Mouse (Mus musculus) kidney, embryonic 15.5 days (tissue): ENCODE data around the gene Dnajc28. TPM values are rescaled to one million over a fixed set of nuclear protein-coding genes. Genes with fewer than 3 reads are reported as not detected.

Experiments used
- ATAC-seq: fragments of 200-750 bp; cut with Nextera tagmentation; replicated peaks from 2 replicates; pipeline ENCODE4 v1.8.0; 2017; ENCODE audit warnings: moderate TSS enrichment; ENCODE audit not compliant: low FRiP score
- H3K27ac ChIP-seq: fragments of 300-500 bp; sonication (generic); 2 replicates; pipeline ENCODE4 v1.5.1; 2015; ENCODE audit warnings: mild to moderate bottlenecking, inconsistent platforms
- H3K27me3 ChIP-seq: fragments of 300-500 bp; sonication (generic); 2 replicates; pipeline ENCODE4 v1.6.1; 2015; ENCODE audit warnings: inconsistent platforms
- H3K36me3 ChIP-seq: fragments of 300-500 bp; sonication (generic); 2 replicates; pipeline ENCODE4 v1.6.1; 2015; ENCODE audit warnings: inconsistent platforms
- H3K4me1 ChIP-seq: fragments of 300-500 bp; sonication (generic); 2 replicates; pipeline ENCODE4 v1.6.1; 2015; ENCODE audit warnings: inconsistent platforms
- H3K4me2 ChIP-seq: fragments of 300-500 bp; sonication (generic); 2 replicates; pipeline ENCODE4 v1.6.1; 2015; ENCODE audit warnings: moderate library complexity, mild to moderate bottlenecking, inconsistent platforms
- H3K4me3 ChIP-seq: fragments of 300-500 bp; sonication (generic); replicated peaks from 2 replicates; pipeline ENCODE4 v1.5.1; 2015; ENCODE audit warnings: mild to moderate bottlenecking, inconsistent platforms
- H3K9ac ChIP-seq: fragments of 300-500 bp; sonication (generic); 2 replicates; pipeline ENCODE4 v1.6.1; 2015; ENCODE audit warnings: mild to moderate bottlenecking, inconsistent platforms
- H3K9me3 ChIP-seq: fragments of 300-500 bp; sonication (generic); replicated peaks from 2 replicates; pipeline ENCODE4 v1.6.1; 2016; ENCODE audit warnings: inconsistent platforms
- WGBS: fragments of 180-500 bp; shearing (Covaris S2); methylation state at CpG from one replicate; pipeline ENCODE4 v1.1.7; 2015; ENCODE audit warnings: mixed read lengths; 5-methylcytosine and 5-hydroxymethylcytosine counted together
- polyA plus RNA-seq: library from polyadenylated mRNA; unstranded; fragments of >200 nt; fragmentation: Nextera tagmentation; extraction: Ambion mirVana; gene quantifications from 2 replicates; pipeline ENCODE4 v1.2.1, GENCODE M21; 2015

Dnajc28 gene
- polyA plus RNA-seq, 1 experiment from 2014 or later = 3.0 TPM

GRCm38 (mm10) chr16:91582307-91582706 lies 36.5 kb downstream of the Dnajc28 start:
- WGBS = 77% methylated on average over 2 of the region's 2 CpGs
- ATAC-seq = no peak

GRCm38 (mm10) chr16:91578980-91579720 lies 39.7 kb downstream of the Dnajc28 start:
- Histone ChIP-seq H3K27ac (no peak overlapping the region), H3K4me2 (no peak overlapping the region), H3K9me3 (no peaks in the 10 kb centered on the region), H3K4me1 (no peaks in the 10 kb centered on the region), H3K36me3 (peaks cover 19% of the 10 kb centered on the region), H3K27me3 (no peaks in the 10 kb centered on the region), H3K9ac (no peak overlapping the region), H3K4me3 (no peak overlapping the region)
- ATAC-seq = no peak
- WGBS = 62% methylated on average over 14 of the region's 14 CpGs

More at GRCm38 (mm10) chr16:91582307-91582706, 36.5 kb downstream of the Dnajc28 start:
- Histone ChIP-seq H3K9me3 (no peaks in the 10 kb centered on the region), H3K4me1 (no peaks in the 10 kb centered on the region), H3K4me2 (no peak overlapping the region), H3K9ac (no peak overlapping the region), H3K27ac (no peak overlapping the region), H3K4me3 (no peak overlapping the region), H3K27me3 (no peaks in the 10 kb centered on the region), H3K36me3 (peaks cover 15% of the 10 kb centered on the region)

GRCm38 (mm10) chr16:91575151-91575550 lies 43.7 kb downstream of the Dnajc28 start:
- no peaks in the 10 kb centered on the region for H3K9me3 ChIP-seq
- WGBS = 71% methylated on average over 13 of the region's 13 CpGs
- H3K27ac ChIP-seq = no peak overlapping the region
- H3K27me3 ChIP-seq = no peaks in the 10 kb centered on the region
- H3K9ac ChIP-seq = no peak overlapping the region
- peaks cover 11% of the 10 kb centered on the region; the same call in 1 of the 2 replicates for H3K36me3 ChIP-seq
- H3K4me3 ChIP-seq = no peak overlapping the region
- ATAC-seq = no peak
- H3K4me1 ChIP-seq = no peaks in the 10 kb centered on the region
- no peak overlapping the region for H3K4me2 ChIP-seq

- H3K9ac ChIP-seq = no peak overlapping the region
- H3K4me1 ChIP-seq = no peaks in the 10 kb centered on the region
- no peak overlapping the region for H3K27ac ChIP-seq
- 43% methylated on average over 3 of the region's 3 CpGs for WGBS
- ATAC-seq = no peak
- no peaks in the 10 kb centered on the region for H3K27me3 ChIP-seq
- H3K4me3 ChIP-seq = no peak overlapping the region
- H3K4me2 ChIP-seq = no peak overlapping the region
- no peaks in the 10 kb centered on the region for H3K9me3 ChIP-seq
- H3K36me3 ChIP-seq = 0 out of 2 replicates have a peak, but pooled peaks cover under 1% of the 10 kb centered on the region
Observed at GRCm38 (mm10) chr16:91571105-91571504, 47.7 kb downstream of the Dnajc28 start.

GRCm38 (mm10) chr16:91568960-91569359 lies 49.9 kb downstream of the Dnajc28 start:
- H3K4me2 ChIP-seq = no peak overlapping the region
- no peak for ATAC-seq
- H3K9ac ChIP-seq = no peak overlapping the region
- peaks cover 5% of the 10 kb centered on the region for H3K36me3 ChIP-seq
- H3K9me3 ChIP-seq = no peaks in the 10 kb centered on the region
- 85% methylated on average over 10 of the region's 10 CpGs for WGBS
- no peaks in the 10 kb centered on the region for H3K4me1 ChIP-seq
- no peak overlapping the region for H3K27ac ChIP-seq
- no peaks in the 10 kb centered on the region for H3K27me3 ChIP-seq
- no peak overlapping the region for H3K4me3 ChIP-seq

- Histone ChIP-seq H3K9ac (no peak overlapping the region), H3K27ac (no peak overlapping the region), H3K4me3 (no peak overlapping the region), H3K36me3 (peaks cover 34% of the 10 kb centered on the region), H3K4me2 (no peak overlapping the region), H3K9me3 (no peaks in the 10 kb centered on the region), H3K27me3 (no peaks in the 10 kb centered on the region), H3K4me1 (no peaks in the 10 kb centered on the region)
- no peak for ATAC-seq
- WGBS = 76% methylated on average over 7 of the region's 7 CpGs
Observed at GRCm38 (mm10) chr16:91566002-91566401, 52.8 kb downstream of the Dnajc28 start.

GRCm38 (mm10) chr16:91565292-91565951 lies 53.4 kb downstream of the Dnajc28 start:
- H3K4me1 ChIP-seq = no peaks in the 10 kb centered on the region
- 69% methylated on average over 9 of the region's 9 CpGs for WGBS
- H3K9ac ChIP-seq = no peak overlapping the region
- H3K36me3 ChIP-seq = peaks cover 40% of the 10 kb centered on the region
- no peaks in the 10 kb centered on the region for H3K27me3 ChIP-seq
- no peaks in the 10 kb centered on the region for H3K9me3 ChIP-seq
- H3K4me3 ChIP-seq = no peak overlapping the region
- H3K4me2 ChIP-seq = no peak overlapping the region
- no peak overlapping the region for H3K27ac ChIP-seq
- no peak for ATAC-seq

GRCm38 (mm10) chr16:91564580-91565291 lies 54.1 kb downstream of the Dnajc28 start:
- H3K9me3 ChIP-seq = no peaks in the 10 kb centered on the region
- peaks cover 47% of the 10 kb centered on the region for H3K36me3 ChIP-seq
- 61% methylated on average over 4 of the region's 4 CpGs for WGBS
- H3K27me3 ChIP-seq = no peaks in the 10 kb centered on the region
- no peak overlapping the region for H3K4me2 ChIP-seq
- no peak overlapping the region for H3K27ac ChIP-seq
- no peak overlapping the region for H3K4me3 ChIP-seq
- no peak for ATAC-seq
- no peaks in the 10 kb centered on the region for H3K4me1 ChIP-seq
- no peak overlapping the region for H3K9ac ChIP-seq

Other genes starting within 250 kb of the Dnajc28 start
- 50.5 and 51.8 TPM in 2 replicates for gene Ifnar2, start 246.2 kb downstream of the Dnajc28 start, polyA plus RNA-seq
- not detected in 2 replicates for gene Gm21970, start 227.3 kb downstream of the Dnajc28 start, polyA plus RNA-seq
- 29.9 and 31.0 TPM in 2 replicates for gene Il10rb, start 212.9 kb downstream of the Dnajc28 start, polyA plus RNA-seq
- 58.5 and 62.2 TPM in 2 replicates for gene Ifnar1, start 133.8 kb downstream of the Dnajc28 start, polyA plus RNA-seq
- 52.0 and 55.9 TPM in 2 replicates for gene Ifngr2, start 72.0 kb downstream of the Dnajc28 start, polyA plus RNA-seq
- gene Tmem50b, start 21.2 kb downstream of the Dnajc28 start, polyA plus RNA-seq = 35.6 and 35.8 TPM in 2 replicates
- gene Gart, start 27.9 kb upstream of the Dnajc28 start, polyA plus RNA-seq = 128 and 132 TPM in 2 replicates
- 117 and 118 TPM in 2 replicates for gene Son, start 28.5 kb upstream of the Dnajc28 start, polyA plus RNA-seq
- gene Donson, start 69.7 kb upstream of the Dnajc28 start, polyA plus RNA-seq = 21.0 and 21.8 TPM in 2 replicates
- gene Cryzl1, start 109.9 kb upstream of the Dnajc28 start, polyA plus RNA-seq = 68.8 and 87.6 TPM in 2 replicates
- 24.6 and 27.6 TPM in 2 replicates for gene Itsn1, start 110.3 kb upstream of the Dnajc28 start, polyA plus RNA-seq